Mouse (Mus musculus) thymus, postnatal 0 days (tissue): ENCODE measurements around the gene Msi2. TPM values are rescaled to one million over a fixed set of nuclear protein-coding genes. Genes with fewer than 3 reads are reported as not detected.
A peak's percentile ranks its signal among the peaks of the same experiment; 100 is the strongest.

Experiments
- DNase-seq: peaks from one replicate; pipeline ENCODE4 v3.0.0-alpha.2; 2015; ENCODE audit warnings: low spot score
- polyA plus RNA-seq: library from polyadenylated mRNA; unstranded; fragments of >200 nt; fragmentation: Nextera tagmentation; extraction: Ambion mirVana; gene quantifications from 2 replicates; pipeline ENCODE4 v1.2.1, GENCODE M21; 2015

Msi2 gene
- polyA plus RNA-seq, 1 experiment from 2014 or later = 23.0 TPM

DNA sequence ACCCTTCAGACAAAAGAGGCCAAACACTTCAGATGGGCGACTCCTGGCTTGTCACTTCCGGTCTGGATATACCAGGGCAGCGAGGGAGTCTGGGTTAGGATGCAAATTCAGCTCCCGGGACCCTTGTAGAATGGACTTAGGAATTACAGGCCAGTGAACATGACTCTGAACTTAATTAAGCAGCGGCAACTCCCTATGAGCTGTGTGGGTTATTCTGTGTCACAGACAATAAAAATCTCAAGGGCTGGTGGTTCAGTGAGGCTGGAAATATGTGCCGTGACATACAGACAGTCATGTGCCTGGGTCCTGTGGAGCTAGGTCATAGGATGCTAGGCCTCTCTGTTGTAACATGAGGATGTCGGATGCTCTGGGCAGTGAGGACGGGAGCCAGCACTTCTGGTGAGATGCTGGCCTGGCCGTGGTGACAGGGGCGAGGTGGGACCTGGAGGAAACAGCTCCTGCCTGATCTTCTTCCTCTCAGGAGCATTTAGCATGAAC is 261.0 kb downstream of the Msi2 start:
- DNase-seq = no peak

DNA sequence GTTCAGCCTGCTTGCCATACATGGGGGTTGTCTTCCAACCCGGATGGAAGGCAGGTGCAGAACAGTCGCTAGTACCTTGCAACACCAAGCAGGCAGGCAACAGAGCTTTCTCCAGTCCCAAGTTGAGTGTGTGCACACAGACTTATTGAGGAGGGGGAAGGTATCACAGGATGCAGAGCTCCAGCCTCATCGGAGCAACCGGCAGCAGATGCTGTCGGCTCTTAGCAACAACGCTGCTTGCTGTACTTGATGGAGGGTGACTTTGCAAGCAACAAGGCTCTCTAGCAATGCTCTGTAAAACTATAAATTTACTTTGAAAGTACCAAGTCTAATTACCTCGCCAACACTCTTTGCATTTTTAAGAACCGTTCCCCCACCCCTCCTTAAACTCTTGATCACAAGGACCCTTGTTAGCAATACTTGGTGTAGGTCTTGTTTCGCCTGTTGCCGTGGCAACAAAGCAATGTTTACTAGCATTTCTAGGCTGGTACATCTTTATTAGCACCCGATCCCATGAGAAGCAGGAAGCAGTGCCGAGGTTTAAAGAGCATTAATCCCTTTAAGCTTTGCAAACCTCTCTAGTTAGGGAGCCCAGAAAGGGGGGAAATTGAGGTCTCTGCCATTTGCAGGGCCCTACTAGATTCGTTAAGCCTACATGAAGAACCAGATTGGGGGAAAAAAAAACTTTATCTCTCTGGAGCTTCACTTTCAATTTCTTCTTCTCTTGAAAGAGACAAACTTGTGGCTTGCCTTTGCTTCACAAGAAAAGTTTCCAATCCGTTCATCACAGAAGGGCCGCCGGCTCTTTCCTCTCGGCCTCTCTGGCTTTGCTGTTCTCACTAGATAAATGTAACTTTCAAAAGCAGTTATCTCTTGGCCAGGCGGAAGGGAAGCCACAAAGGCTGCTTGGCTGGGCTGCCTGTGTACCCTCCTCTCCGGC is 263.2 kb downstream of the Msi2 start:
- peak; percentile 13 for DNase-seq

DNA sequence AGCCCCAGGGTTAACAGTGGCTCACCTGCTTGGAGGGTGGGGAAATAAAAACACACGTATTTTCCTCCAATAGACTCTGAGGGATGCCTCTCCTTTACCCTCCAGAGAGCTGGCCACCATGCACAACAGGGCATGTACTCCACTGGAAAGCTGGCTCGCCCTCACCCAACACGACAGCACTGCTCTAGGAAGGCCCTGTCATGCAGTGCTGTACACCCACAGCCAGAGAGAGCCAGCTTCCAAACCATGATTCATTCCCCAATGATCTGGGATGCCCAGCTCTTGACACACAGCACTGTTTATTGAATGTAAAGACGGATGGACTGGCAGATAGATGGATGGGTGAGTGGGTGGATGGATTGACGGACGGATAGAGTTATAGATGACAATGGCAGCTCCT is 269.1 kb downstream of the Msi2 start:
- no peak for DNase-seq

DNA sequence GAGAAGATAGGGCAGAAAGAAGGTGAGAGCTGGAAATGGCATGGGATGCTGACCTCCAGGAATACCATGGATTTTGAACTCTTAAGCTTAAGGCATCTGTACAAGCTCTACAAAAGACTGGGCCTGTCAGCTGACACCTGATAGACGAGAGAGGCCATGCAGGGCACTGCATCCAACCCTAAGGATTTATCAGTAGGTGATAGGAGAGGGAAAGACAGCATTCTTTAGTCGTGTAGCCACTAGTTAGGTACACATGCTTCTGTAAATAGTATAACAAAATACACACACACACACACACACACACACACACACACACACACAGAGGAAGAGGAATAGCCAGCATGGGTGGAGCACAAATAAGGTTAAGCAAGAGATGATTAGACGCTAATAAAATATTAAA is 269.7 kb downstream of the Msi2 start:
- no peak for DNase-seq

DNA sequence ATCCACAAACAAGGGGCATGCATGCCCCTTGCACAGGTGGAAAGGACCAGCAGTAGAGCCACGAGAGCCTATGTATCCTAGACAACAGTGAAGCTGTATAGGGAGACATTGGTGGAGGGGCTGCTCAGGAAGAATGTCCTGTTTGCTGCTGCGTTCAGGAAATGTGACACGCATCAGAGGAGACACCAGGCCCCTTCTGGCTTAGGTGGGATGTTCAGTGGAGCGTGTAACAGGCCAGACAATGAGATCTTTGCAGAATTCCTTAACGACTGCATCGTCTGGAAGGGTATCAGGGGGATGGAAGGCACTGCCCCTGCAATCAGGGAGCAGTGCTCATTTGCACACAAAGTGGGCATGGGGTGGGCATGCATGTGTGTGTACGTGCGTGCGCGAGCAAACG is 271.0 kb downstream of the Msi2 start:
- no peak for DNase-seq

DNA sequence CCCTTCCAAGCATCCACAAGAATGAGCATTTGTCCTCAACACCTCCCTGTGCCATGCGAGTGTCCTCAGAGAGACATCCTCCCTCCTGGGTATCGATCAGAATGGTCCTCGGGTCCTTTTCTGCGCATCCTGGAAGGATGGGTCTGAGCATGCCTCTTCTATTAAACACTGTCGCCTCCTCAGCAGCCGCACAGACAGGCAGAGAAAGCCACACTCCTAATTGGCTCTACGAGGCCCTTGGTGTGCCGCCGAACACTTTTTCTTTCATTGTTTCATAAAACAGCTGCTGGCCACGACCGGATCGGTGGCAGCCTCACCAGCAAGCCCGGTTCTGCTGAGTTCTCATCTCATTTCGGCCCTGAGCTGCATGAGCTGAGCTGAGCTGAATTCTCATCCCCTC is 274.4 kb downstream of the Msi2 start:
- no peak for DNase-seq

DNA sequence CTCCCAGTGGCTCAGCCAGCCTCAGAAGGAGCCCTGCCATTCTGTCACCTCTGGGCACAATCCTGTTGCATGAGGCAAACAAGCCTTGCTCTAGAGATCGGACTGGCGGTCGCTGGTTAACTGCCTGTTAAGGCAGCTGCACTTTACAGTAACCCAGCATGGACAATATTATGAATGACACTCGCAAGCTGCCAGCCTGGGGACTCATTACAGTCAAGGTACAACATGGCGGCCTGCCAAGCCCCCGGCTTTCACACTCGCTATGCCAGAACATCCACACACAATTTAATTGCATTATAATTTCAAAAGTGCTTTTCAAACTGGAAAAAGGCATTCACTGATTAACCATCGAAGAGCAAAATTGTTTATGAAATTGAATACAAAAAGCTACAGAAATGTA is 275.0 kb downstream of the Msi2 start:
- DNase-seq = no peak

DNA sequence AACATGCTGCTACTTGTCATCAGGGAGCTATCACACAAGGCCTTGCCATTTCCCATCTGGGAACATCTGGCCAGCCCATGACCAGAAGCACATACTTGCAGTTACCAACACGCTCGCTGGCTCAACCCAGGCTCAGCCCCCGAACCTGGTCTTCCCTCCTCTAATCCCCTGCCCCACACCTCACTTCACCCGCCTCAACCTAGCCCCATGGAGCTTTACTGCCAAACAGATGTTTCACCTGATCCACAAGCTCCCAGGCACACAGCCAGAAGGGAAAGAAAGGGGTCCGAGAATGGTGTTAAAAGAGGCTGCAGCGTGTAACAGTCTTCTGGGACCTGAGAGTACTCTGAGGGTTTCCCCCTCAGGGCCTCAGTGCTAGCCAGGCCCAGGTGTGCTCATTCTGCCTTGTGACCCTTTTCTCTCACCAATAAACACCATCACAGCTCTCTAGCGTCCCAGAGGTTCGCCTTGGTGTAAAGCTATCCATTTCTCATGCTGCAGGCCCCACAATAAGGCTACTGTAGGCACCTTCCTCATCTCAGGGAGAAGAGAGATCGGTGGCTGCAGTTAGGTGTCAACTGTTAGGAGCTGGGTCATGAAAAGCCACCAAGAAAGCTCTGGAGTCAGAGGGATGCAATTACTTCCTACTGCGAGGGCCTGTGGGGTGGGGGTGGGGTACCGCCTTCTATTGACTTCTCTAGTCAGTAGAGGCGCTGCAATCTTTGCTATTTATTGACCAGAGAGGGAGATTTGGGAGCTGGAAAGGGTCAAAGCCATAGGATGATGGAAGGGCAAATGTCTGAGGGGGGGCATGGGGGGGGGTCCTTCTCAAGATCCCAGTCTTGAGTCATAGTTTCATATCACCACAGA is 276.2 kb downstream of the Msi2 start:
- no peak for DNase-seq

DNA sequence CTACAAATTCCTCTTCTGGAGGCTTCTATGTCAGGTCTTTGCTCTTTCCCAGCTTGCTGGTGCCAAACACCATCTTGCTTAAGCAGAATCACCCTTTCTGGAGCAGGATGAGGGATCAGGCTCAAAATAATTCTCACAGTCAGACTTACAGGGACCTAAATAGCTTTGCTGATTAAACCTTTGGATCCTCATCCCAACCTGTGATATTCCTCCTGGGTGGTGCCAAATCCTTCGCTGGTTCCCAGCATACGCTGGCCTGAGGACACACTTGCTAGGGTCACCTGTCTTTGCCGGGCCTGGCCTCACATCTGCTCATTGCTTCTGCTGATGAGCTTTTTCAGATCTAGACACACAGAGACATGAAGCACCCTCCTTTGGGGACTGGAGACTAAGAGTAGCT is 279.7 kb downstream of the Msi2 start:
- no peak for DNase-seq

DNA sequence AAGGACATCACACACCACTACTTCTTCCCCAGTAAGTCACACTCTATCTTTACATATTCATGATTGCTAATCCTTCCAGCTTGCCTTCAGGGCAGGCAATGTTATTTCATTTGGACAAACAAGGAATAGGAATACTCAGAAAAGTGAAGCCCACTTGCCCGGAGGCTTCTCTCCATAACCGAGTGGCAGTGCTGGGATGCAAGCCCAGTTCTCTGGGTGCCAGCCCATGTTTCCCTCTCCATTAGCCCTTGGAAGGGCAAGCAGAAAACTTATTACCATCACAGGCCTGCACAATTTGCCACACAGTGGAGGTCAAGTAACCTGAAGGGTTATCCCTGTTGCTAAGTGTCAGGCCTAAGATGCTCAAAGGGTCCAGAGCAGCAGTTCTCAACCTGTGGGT is 281.7 kb downstream of the Msi2 start:
- DNase-seq = no peak

DNA sequence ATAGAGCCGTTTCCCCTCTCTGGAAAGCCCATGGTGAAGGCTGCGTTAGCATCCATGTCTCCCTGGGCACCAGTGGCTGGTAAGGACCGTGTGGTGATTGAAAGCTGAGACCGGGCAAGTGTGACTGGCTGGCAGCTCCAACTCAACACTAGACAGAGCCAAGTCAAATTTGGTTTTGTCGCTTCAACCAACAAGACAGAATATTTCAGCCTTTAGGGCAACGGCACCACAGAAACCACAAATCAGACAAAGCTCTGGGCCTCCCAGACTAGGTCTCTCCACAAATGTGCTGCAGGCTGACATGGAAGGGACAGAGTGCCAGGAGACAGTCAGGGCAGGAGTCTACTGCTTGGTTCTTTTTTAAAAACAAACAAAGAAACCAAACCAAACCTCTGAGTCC is 282.8 kb downstream of the Msi2 start:
- DNase-seq = no peak

DNA sequence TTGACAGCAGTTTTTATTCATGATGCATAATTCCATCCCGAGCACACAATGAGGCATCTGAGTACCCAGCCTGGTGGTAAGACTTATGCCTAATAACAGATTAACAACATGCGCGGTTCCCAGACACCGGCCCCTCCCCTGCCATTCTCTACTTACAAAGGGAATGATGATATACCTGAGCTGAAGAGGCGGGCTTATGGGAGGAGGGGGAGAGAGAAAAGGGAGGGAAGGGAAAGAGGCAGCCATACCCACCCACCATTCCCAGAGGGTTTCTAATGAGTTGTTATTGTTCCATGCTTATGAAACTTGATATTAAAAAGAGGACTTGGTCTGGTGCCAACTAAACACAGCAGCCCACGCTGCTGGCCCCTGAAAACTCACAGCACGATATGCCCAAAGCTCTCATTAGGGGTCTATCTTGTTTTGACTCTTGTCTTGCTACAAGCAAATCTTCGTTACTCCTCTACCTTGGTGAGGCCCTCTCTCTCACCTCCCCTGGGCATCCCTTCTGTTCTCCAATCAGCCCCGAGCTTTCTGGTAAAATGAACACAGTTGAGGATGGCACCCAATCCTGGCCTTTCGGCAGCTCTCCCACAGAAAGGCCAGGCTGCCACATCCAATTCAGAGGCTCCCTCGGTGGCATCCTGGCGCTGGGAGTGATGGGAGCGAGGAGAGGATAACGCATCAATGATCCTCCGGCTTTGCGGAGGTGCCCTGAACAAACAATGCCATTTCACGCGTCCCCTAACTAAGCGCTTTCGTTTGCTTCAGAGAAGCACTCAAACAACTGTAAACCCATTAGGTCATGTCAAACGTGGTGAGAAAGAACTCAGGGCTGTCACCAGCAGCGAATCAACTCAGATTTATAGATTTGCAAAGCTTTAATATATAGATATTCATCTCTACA is 286.7 kb downstream of the Msi2 start:
- DNase-seq = no peak

DNA sequence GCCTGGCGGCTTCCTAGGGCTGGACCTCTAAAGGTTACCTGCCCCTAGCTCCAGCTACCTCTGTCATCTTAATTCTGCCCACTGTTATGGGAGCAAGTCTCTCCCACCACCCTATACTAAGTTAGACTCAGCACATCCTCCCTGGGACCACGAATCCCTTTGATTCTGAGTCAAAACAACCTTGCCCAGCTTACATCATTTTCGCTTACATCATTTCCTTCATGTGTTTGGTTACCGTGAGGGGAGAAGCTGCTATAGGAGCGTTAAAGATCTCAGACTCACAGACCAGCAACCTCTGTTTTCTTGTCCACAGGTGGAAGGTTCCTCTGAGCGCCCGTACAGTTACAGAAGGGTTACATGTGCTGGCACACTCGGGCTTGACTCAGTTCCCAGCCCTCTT is 288.0 kb downstream of the Msi2 start:
- peak; percentile 64 for DNase-seq

DNA sequence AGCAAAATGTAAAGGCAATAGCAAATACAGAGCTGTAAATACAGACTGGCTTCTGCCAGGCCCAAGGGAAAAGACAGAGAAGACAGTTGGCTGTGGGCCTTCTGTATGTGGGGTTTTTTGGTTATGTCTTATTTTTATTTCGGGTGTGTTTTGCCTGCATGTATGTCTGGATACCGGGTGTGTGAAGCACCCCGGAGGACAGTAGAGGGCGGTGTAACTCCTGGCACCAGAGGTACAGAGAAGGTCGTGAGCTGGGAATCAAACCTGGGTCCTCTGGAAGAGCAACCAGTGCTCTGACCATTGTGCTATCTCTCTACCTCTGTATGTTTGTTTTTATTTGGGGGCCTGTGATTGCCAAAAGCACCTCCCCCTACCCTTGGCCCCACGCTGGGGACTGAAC is 288.6 kb downstream of the Msi2 start:
- DNase-seq = no peak

DNA sequence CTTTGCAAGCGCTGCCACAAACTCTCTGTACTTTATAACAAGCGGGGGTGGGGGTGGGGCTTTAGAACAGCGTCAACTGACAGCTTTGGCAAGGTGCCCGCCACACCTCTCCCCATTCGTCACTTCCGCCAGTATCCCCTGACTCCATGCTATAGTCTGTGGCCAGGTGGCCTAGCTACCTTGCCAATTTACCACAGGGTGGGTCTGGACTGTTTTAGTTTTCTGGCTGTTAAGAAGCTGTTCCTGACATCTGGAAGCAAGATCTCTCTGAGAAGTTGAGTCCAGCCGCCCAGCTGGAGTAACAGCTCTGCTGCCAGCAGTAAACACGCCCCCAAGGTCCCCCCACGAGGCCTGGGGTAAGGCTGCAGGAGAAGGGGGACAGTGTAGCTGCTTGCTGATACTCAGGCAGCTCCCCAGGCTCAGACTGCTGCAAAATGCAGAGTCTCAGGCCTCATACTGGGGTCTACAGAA is 292.6 kb downstream of the Msi2 start:
- DNase-seq = peak; percentile 77

DNA sequence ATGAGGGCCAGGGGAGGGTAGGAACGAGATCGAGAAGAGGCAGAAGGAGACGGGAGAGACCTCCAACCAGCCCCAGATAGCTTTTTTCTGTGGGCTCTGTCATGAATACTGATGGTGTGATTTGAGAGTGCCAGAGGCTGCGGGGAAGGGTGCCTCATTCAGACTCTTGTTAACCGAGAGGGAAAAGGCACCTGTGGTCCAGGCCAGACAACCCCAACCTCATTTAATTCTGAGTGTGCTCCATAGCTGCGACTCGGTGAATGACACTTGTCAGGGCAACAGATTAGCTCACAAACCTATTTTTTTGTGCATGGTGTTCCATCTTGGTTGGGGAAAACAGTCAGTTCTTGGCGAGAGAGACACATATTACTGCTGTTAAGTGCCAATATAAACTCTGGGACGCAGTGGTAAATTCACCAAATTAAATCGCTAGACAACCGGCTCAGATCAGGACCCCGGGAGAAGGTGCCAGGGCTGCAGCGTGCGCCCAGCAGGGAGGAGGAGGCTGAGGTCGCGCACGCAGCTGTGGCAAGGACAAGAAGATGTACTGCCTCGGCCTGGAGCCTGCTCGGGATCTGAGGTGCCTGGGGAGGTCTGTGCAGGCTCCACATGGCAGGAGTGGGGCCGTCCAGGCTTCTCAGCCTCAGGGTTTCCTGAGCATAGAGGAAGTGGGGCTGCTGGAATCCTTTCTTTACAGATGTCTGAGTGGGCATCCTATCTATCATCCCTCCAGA is 294.1 kb downstream of the Msi2 start:
- no peak for DNase-seq

DNA sequence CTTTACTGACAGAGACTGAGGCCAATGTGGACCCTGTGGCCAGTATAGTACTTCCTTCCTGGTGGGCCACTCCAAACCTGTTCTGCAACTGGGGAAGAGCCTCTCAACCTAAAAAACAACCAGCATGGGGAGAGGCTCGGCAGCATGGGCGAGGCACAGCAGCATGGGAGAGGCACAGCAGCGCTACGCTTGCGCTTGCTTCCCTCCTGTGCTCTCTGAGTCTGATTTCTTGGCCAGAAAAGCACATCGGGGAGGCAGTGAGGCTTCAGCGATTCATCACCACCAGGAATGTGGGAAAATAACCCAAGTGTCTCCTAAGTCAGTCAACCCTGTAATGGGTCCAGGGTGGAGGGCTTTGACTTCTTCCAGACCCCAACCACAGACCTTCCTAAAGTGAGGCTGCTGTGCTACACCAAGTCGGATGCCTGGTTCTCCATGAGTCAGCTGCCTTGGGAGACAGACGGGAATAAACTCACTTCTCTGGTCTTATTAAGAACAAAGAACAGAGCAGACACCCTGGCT is 297.2 kb downstream of the Msi2 start:
- DNase-seq = no peak

DNA sequence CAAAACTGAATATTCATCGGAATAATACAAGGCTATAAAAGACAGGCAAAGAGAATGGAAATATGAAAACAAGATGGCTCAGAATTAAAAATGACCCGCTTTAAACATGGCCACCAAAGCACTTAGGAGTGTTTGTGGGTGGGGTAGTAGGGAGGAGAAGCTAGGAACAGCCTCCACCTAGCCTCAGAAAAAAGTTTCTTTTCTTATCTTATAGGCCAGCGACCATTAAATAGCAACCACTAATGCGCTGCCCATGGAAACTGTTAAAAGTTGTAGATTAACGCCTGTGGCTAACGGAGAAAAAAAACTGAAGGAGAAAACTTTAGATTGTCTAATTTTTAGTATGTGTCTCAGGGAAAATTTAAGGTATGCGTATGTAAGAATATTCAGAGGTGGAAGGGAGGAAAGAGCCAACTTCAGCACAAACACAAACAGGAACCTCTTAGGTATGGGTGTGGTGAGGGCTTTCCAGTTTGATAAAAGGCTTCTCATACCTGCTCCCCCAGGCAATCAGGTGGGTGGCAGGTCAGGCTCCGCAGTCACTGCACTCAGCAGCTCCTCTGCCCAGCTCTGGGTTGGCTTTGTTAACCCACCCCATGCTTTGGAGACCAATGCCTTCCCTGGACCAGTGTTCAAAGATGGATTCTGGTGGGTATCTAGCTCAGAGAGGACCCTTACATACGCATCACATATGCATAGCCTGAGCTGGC is 298.5 kb downstream of the Msi2 start:
- no peak for DNase-seq

DNA sequence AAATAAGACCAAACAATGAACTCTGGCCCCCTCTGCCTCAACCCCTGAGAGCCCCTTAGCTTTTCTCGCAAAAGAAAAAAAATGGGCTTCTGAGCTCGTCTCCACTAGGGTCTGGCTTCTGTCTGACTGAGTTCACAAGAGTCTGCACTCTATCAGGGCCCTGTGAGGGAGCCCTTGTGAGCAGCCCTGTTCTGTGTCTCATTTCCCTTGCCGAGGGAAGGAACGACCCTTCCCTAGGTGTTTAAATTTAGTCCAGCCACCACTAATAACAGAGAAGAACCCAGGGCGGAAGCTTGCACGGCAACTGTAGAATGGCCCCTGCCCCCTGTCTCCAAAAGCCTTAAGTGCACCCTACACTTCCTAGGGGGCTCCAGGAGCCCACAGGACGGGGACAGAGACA is 299.2 kb downstream of the Msi2 start:
- no peak for DNase-seq
